ENCODE assay signal across 10 mouse cellular contexts in the genomic region with DNA sequence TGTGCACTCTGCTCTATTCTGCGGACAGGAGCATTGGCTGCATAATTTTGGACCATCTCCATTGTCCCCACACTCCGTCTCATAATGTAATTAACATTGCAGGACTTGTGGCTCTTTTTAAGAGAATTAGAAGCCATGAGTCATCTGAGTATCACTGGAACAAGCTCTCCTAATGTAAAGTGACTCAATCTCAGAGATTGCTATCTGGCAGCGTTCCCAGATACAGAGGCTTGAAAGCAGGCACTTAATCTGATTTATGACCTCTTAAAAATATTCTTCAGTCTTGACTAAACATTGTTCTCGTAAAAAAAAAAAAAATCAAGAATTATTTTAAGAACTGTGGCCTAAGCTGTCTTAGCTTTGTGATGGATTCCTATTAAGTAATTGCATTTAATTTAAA.
DNase-seq lines count a peak whose midpoint lies in the region; ATAC-seq lines count a peak whose summit lies in the region.
"Had no signal": no experiment of that assay in that cellular context is flagged by ENCODE, and none has a peak within 500 bp of the region (broad histone marks: within the 10 kb centered on the region; RNA-seq: fewer than 3 reads in every experiment).

No protein-coding gene starts in this region.

- H3K4me3 ChIP-seq in limb, embryonic 13.5 days: no peak overlapping the region
- H3K4me3 ChIP-seq in limb, embryonic 10.5 days: no peak overlapping the region
- H3K4me3 ChIP-seq in kidney, embryonic 14.5 days (ENCODE audit: low read length): no peak overlapping the region
- no peak overlapping the region for H3K4me3 ChIP-seq in neural tube, embryonic 13.5 days
- no peak overlapping the region for H3K4me3 ChIP-seq in liver, embryonic 11.5 days (ENCODE audit: low read depth, low read length)

- no peaks in the 10 kb centered on the region for H3K36me3 ChIP-seq in limb, embryonic 13.5 days
- no peaks in the 10 kb centered on the region for H3K36me3 ChIP-seq in limb, embryonic 10.5 days
- H3K36me3 ChIP-seq in kidney, embryonic 14.5 days (ENCODE audit: control insufficient read depth, insufficient read depth, low read length): no peaks in the 10 kb centered on the region
- H3K36me3 ChIP-seq in neural tube, embryonic 13.5 days: no peaks in the 10 kb centered on the region
- no peaks in the 10 kb centered on the region for H3K36me3 ChIP-seq in liver, embryonic 11.5 days (ENCODE audit: control insufficient read depth, insufficient read depth, low read length)

- no peaks in the 10 kb centered on the region for H3K27me3 ChIP-seq in limb, embryonic 13.5 days
- no peaks in the 10 kb centered on the region for H3K27me3 ChIP-seq in limb, embryonic 10.5 days (ENCODE audit: low read depth, poor library complexity, severe bottlenecking)
- no peaks in the 10 kb centered on the region for H3K27me3 ChIP-seq in kidney, embryonic 14.5 days (ENCODE audit: control insufficient read depth, insufficient read depth, low read length)
- no peaks in the 10 kb centered on the region for H3K27me3 ChIP-seq in neural tube, embryonic 13.5 days
- no peaks in the 10 kb centered on the region for H3K27me3 ChIP-seq in liver, embryonic 11.5 days (replicated peaks; ENCODE audit: control insufficient read depth, insufficient read depth, low read length)

- no peak overlapping the region for H3K4me2 ChIP-seq in limb, embryonic 13.5 days (replicated peaks)
- no peak overlapping the region for H3K4me2 ChIP-seq in kidney, embryonic 14.5 days (replicated peaks; ENCODE audit: low read depth, low read length)
- no peak overlapping the region for H3K4me2 ChIP-seq in neural tube, embryonic 13.5 days
- no peak overlapping the region for H3K4me2 ChIP-seq in liver, embryonic 11.5 days

- no peak for DNase-seq in limb, embryonic 10.5 days (ENCODE audit: low spot score)
- DNase-seq in adipocyte (ENCODE audit: low spot score): peak; percentile 93
- DNase-seq in thymus, adult 18-20 months: no peak
- no peak for DNase-seq in spleen, adult 12 weeks (ENCODE audit: low spot score)
- DNase-seq in liver, embryonic 11.5 days (ENCODE audit: low spot score): no peak
- DNase-seq: cerebellum, postnatal 25 days; liver, postnatal 0 days had no signal

- H3K4me1 ChIP-seq in limb, embryonic 13.5 days: no peaks in the 10 kb centered on the region
- H3K4me1 ChIP-seq in limb, embryonic 10.5 days: no peaks in the 10 kb centered on the region
- no peaks in the 10 kb centered on the region; the same call in 1 of the 2 replicates for H3K4me1 ChIP-seq in kidney, embryonic 14.5 days (ENCODE audit: control insufficient read depth, insufficient read depth, low read length)
- no peaks in the 10 kb centered on the region for H3K4me1 ChIP-seq in neural tube, embryonic 13.5 days (replicated peaks)
- H3K4me1 ChIP-seq in liver, embryonic 11.5 days (replicated peaks; ENCODE audit: control insufficient read depth, insufficient read depth, low read length): no peaks in the 10 kb centered on the region

- no peaks in the 10 kb centered on the region for H3K9me3 ChIP-seq in limb, embryonic 13.5 days
- H3K9me3 ChIP-seq in limb, embryonic 10.5 days (replicated peaks): no peaks in the 10 kb centered on the region
- H3K9me3 ChIP-seq in kidney, embryonic 14.5 days (ENCODE audit: control insufficient read depth, low read length): no peaks in the 10 kb centered on the region
- H3K9me3 ChIP-seq in neural tube, embryonic 13.5 days: no peaks in the 10 kb centered on the region
- H3K9me3 ChIP-seq in liver, embryonic 11.5 days (ENCODE audit: control insufficient read depth, low read length): no peaks in the 10 kb centered on the region

- H3K27ac ChIP-seq in limb, embryonic 13.5 days: no peak overlapping the region
- H3K27ac ChIP-seq in limb, embryonic 10.5 days: no peak overlapping the region
- no peak overlapping the region for H3K27ac ChIP-seq in kidney, embryonic 14.5 days (ENCODE audit: low read depth, low read length)
- no peak overlapping the region for H3K27ac ChIP-seq in neural tube, embryonic 13.5 days (replicated peaks)
- no peak overlapping the region for H3K27ac ChIP-seq in liver, embryonic 11.5 days (ENCODE audit: low read depth, low read length)

- H3K9ac ChIP-seq in limb, embryonic 13.5 days: no peak overlapping the region
- H3K9ac ChIP-seq in kidney, embryonic 14.5 days (ENCODE audit: low read depth, low read length): no peak overlapping the region
- no peak overlapping the region for H3K9ac ChIP-seq in neural tube, embryonic 13.5 days
- H3K9ac ChIP-seq in liver, embryonic 11.5 days (ENCODE audit: low read depth, low read length): no peak overlapping the region
- H3K9ac ChIP-seq: liver, postnatal 0 days had no signal

- 0 out of 2 replicates have a peak, but pooled peaks have one; percentile 67 for ATAC-seq in limb, embryonic 13.5 days (ENCODE audit: low FRiP score, low read depth)
- ATAC-seq in kidney, embryonic 14.5 days (ENCODE audit: low FRiP score, low TSS enrichment): peak; percentile 81
- ATAC-seq in neural tube, embryonic 13.5 days (ENCODE audit: low read depth): peak; percentile 70
- ATAC-seq in liver, embryonic 11.5 days (replicated peaks; ENCODE audit: low FRiP score): no peak
- ATAC-seq: liver, postnatal 0 days had no signal

- WGBS in limb, embryonic 13.5 days: 43% methylated on average over 4 of the region's 4 CpGs
- WGBS in limb, embryonic 10.5 days: 62% methylated on average over 4 of the region's 4 CpGs
- 22% methylated on average over 4 of the region's 4 CpGs for WGBS in kidney, embryonic 14.5 days
- 49% methylated on average over 4 of the region's 4 CpGs for WGBS in neural tube, embryonic 13.5 days
- 57% methylated on average over 4 of the region's 4 CpGs for WGBS in liver, embryonic 11.5 days
